ENCODE assay signal across 26 mouse cellular contexts in the genomic region with DNA sequence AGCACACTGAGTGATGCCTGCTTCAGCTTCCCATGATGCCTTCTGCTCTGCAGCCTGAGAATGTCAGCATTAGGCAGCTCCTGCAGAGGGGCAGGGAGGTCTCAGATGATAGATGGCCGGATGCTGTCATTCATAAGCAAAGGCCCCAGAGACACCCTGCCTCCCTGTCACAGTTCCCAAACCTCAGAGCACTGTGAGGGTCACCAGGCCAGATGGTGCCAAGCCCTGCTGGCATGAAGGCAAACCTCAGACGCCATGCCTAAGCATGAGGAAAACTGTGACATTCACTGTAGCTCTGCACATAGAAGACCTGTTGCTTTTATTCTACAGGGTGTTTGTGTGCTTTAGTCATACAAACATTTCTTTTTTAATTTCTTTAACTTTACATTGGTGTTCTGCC. TPM values are rescaled to one million over a fixed set of nuclear protein-coding genes. Genes with fewer than 3 reads are reported as not detected.
DNase-seq lines count a peak whose midpoint lies in the region; ATAC-seq and TF ChIP-seq lines count a peak whose summit lies in the region.
"Had no signal": no experiment of that assay in that cellular context is flagged by ENCODE, and none has a peak within 500 bp of the region (broad histone marks: within the 10 kb centered on the region; RNA-seq: fewer than 3 reads in every experiment).

No protein-coding gene starts in this region.

- no peak overlapping the region for H3K4me2 ChIP-seq in hindbrain, embryonic 14.5 days (replicated peaks)
- no peak overlapping the region for H3K4me2 ChIP-seq in kidney, postnatal 0 days (ENCODE audit: low read length)
- no peak overlapping the region for H3K4me2 ChIP-seq in intestine, embryonic 16.5 days (ENCODE audit: low read depth, low read length)
- H3K4me2 ChIP-seq: heart, embryonic 12.5 days; limb, embryonic 12.5 days; liver, embryonic 12.5 days; midbrain, embryonic 12.5 days had no signal

- H3K4me3 ChIP-seq in hindbrain, embryonic 10.5 days = no peak overlapping the region
- H3K4me3 ChIP-seq in hindbrain, embryonic 14.5 days (replicated peaks; ENCODE audit: low read length) = no peak overlapping the region
- H3K4me3 ChIP-seq in kidney, postnatal 0 days (replicated peaks; ENCODE audit: low read depth, low read length) = no peak overlapping the region
- H3K4me3 ChIP-seq in embryonic facial prominence, embryonic 10.5 days = no peak overlapping the region
- H3K4me3 ChIP-seq in intestine, embryonic 16.5 days (ENCODE audit: low read length) = no peak overlapping the region
- H3K4me3 ChIP-seq: heart, embryonic 12.5 days; limb, embryonic 12.5 days; liver, embryonic 12.5 days; midbrain, embryonic 12.5 days had no signal

- H3K36me3 ChIP-seq in hindbrain, embryonic 10.5 days = peaks cover 19% of the 10 kb centered on the region
- H3K36me3 ChIP-seq in hindbrain, embryonic 14.5 days (replicated peaks; ENCODE audit: control insufficient read depth, insufficient read depth) = peaks cover 36% of the 10 kb centered on the region
- H3K36me3 ChIP-seq in kidney, postnatal 0 days (ENCODE audit: insufficient read depth, low read length) = no peaks in the 10 kb centered on the region
- peaks cover 2% of the 10 kb centered on the region; the same call in 1 of the 2 replicates for H3K36me3 ChIP-seq in embryonic facial prominence, embryonic 10.5 days (replicated peaks)
- no peaks in the 10 kb centered on the region for H3K36me3 ChIP-seq in intestine, embryonic 16.5 days (ENCODE audit: control insufficient read depth, insufficient read depth, low read length)
- H3K36me3 ChIP-seq: heart, embryonic 12.5 days; limb, embryonic 12.5 days had no signal

- no peak for ATAC-seq in hindbrain, embryonic 14.5 days (ENCODE audit: low FRiP score)
- no peak for ATAC-seq in kidney, postnatal 0 days (replicated peaks; ENCODE audit: low FRiP score, low read depth)
- ATAC-seq in intestine, embryonic 16.5 days = no peak
- ATAC-seq: forebrain, embryonic 16.5 days; hindbrain, embryonic 16.5 days; liver, embryonic 12.5 days; Patski had no signal

- TF ChIP-seq CTCF in kidney, postnatal 0 days (IDR thresholded peaks at IDR 0.05; ENCODE audit: low read depth) = no peak

- no peaks in the 10 kb centered on the region for H3K9me3 ChIP-seq in hindbrain, embryonic 10.5 days
- no peaks in the 10 kb centered on the region for H3K9me3 ChIP-seq in hindbrain, embryonic 14.5 days (ENCODE audit: control insufficient read depth, low read length)
- H3K9me3 ChIP-seq in kidney, postnatal 0 days (replicated peaks; ENCODE audit: low read length) = no peaks in the 10 kb centered on the region
- no peaks in the 10 kb centered on the region for H3K9me3 ChIP-seq in embryonic facial prominence, embryonic 10.5 days
- H3K9me3 ChIP-seq in intestine, embryonic 16.5 days (ENCODE audit: control insufficient read depth, low read length) = no peaks in the 10 kb centered on the region
- H3K9me3 ChIP-seq: G1E; heart, embryonic 12.5 days; limb, embryonic 12.5 days; liver, embryonic 12.5 days; midbrain, embryonic 12.5 days had no signal

- H3K27ac ChIP-seq in hindbrain, embryonic 10.5 days = peak overlapping the region; percentile 64; the same call in 1 of the 2 replicates
- H3K27ac ChIP-seq in hindbrain, embryonic 14.5 days = no peak overlapping the region
- 0 out of 2 replicates have a peak overlapping the region, but pooled peaks have one; percentile 31 for H3K27ac ChIP-seq in kidney, postnatal 0 days
- H3K27ac ChIP-seq in embryonic facial prominence, embryonic 10.5 days (replicated peaks) = peak overlapping the region; percentile 21; the same call in 1 of the 2 replicates
- H3K27ac ChIP-seq in intestine, embryonic 16.5 days (ENCODE audit: low read length) = 0 out of 2 replicates have a peak overlapping the region, but pooled peaks have one; percentile 14
- H3K27ac ChIP-seq: limb, embryonic 12.5 days; liver, embryonic 12.5 days had no signal

- DNase-seq in hindbrain, embryonic 10.5 days (ENCODE audit: low spot score) = no peak
- no peak for DNase-seq in hindbrain, embryonic 14.5 days (ENCODE audit: low spot score)
- no peak for DNase-seq in kidney, postnatal 0 days (ENCODE audit: low spot score)
- no peak for DNase-seq in kidney, postnatal 14 days
- no peak for DNase-seq in embryonic facial prominence, embryonic 10.5 days (ENCODE audit: low spot score)
- DNase-seq in heart, postnatal 4 days = no peak
- DNase-seq: adrenal gland, postnatal 36 days; B cell, adult 2 months; gastrocnemius, postnatal 25 days; heart, adult 18-20 months; heart, postnatal 10 days; kidney, adult 8-10 months; lung, adult 2 months; lung, postnatal 14 days; spleen, adult 18-20 months; thymus, postnatal 25 days had no signal

- peaks cover 69% of the 10 kb centered on the region for H3K4me1 ChIP-seq in hindbrain, embryonic 10.5 days (replicated peaks)
- H3K4me1 ChIP-seq in hindbrain, embryonic 14.5 days (replicated peaks; ENCODE audit: control insufficient read depth, insufficient read depth, low read length) = peaks cover 32% of the 10 kb centered on the region
- peaks cover 30% of the 10 kb centered on the region for H3K4me1 ChIP-seq in kidney, postnatal 0 days (replicated peaks; ENCODE audit: insufficient read depth, low read length)
- H3K4me1 ChIP-seq in embryonic facial prominence, embryonic 10.5 days = peaks cover 69% of the 10 kb centered on the region
- peaks cover 28% of the 10 kb centered on the region for H3K4me1 ChIP-seq in intestine, embryonic 16.5 days (ENCODE audit: control insufficient read depth, insufficient read depth, low read length)

- H3K9ac ChIP-seq in hindbrain, embryonic 14.5 days = no peak overlapping the region
- H3K9ac ChIP-seq in kidney, postnatal 0 days (ENCODE audit: low read depth, low read length) = no peak overlapping the region
- H3K9ac ChIP-seq in intestine, embryonic 16.5 days (ENCODE audit: low read depth, low read length) = no peak overlapping the region
- H3K9ac ChIP-seq: heart, embryonic 12.5 days; limb, embryonic 12.5 days; liver, embryonic 12.5 days; midbrain, embryonic 12.5 days had no signal

- WGBS in hindbrain, embryonic 10.5 days = 42% methylated on average over 2 of the region's 2 CpGs
- WGBS in hindbrain, embryonic 14.5 days = 41% methylated on average over 2 of the region's 2 CpGs
- WGBS in kidney, postnatal 0 days = 68% methylated on average over 2 of the region's 2 CpGs
- WGBS in embryonic facial prominence, embryonic 10.5 days = 74% methylated on average over 2 of the region's 2 CpGs
- 67% methylated on average over 2 of the region's 2 CpGs for WGBS in intestine, embryonic 16.5 days

- H3K27me3 ChIP-seq in hindbrain, embryonic 10.5 days (ENCODE audit: insufficient read depth, poor library complexity, severe bottlenecking) = no peaks in the 10 kb centered on the region
- no peaks in the 10 kb centered on the region for H3K27me3 ChIP-seq in hindbrain, embryonic 14.5 days (ENCODE audit: control insufficient read depth, insufficient read depth, low read length)
- H3K27me3 ChIP-seq in kidney, postnatal 0 days (ENCODE audit: insufficient read depth, low read length) = no peaks in the 10 kb centered on the region
- no peaks in the 10 kb centered on the region for H3K27me3 ChIP-seq in embryonic facial prominence, embryonic 10.5 days (replicated peaks; ENCODE audit: low read depth, poor library complexity, severe bottlenecking)
- H3K27me3 ChIP-seq in intestine, embryonic 16.5 days (replicated peaks; ENCODE audit: control insufficient read depth, insufficient read depth, low read length) = no peaks in the 10 kb centered on the region
- H3K27me3 ChIP-seq: CH12.LX; heart, embryonic 12.5 days; limb, embryonic 12.5 days; liver, embryonic 12.5 days; midbrain, embryonic 12.5 days; Patski had no signal

RNA-seq across cellular contexts. Expression of a gene that starts 50.4 kb away (rescaled TPM):
- polyA plus RNA-seq in hindbrain, embryonic 10.5 days (2016; fragmentation: Nextera tagmentation; extraction: Ambion mirVana) = 8.3 and 8.8 TPM in 2 replicates
- 8.3 and 10.1 TPM in 2 replicates for polyA plus RNA-seq in hindbrain, embryonic 14.5 days (2014; fragmentation: Nextera tagmentation; extraction: Ambion mirVana)
- 15.0 TPM in 2 replicates for polyA plus RNA-seq in kidney, postnatal 0 days (2015; fragmentation: Nextera tagmentation; extraction: Ambion mirVana)
- 12.9 and 14.8 TPM in 2 replicates for polyA plus RNA-seq in embryonic facial prominence, embryonic 10.5 days (2016; fragmentation: Nextera tagmentation; extraction: Ambion mirVana)
- polyA plus RNA-seq in intestine, embryonic 16.5 days (2015; fragmentation: Nextera tagmentation; extraction: Ambion mirVana) = 28.0 and 33.4 TPM in 2 replicates
- total RNA-seq in heart, postnatal 4 days (2021) = 1 to 10 TPM; 7.1 to 7.3 TPM
